Mouse (Mus musculus) adrenal gland, adult (tissue): Measurements from ENCODE around the gene Ttbk2.

ENCODE experiments used
- DNase-seq, 2 experiments: peaks; one replicate each; pipeline ENCODE4 v3.0.0; 2022 to 2023; ENCODE audit warnings: low spot score in 1 of 2; ENCODE audit not compliant: inconsistent age in 2 of 2

Ttbk2 gene

GRCm38 (mm10) chr2:120748041-120748440 lies 102.4 kb downstream of the Ttbk2 start:
- no peak for DNase-seq

- DNase-seq, result no peak
Observed at GRCm38 (mm10) chr2:120745496-120745895, 104.9 kb downstream of the Ttbk2 start.

GRCm38 (mm10) chr2:120731877-120732530 lies 118.4 kb downstream of the Ttbk2 start:
- no peak for DNase-seq

- DNase-seq, result peak; percentile 95 to 98
Observed at GRCm38 (mm10) chr2:120731167-120731862, 119.1 kb downstream of the Ttbk2 start.

GRCm38 (mm10) chr2:120730639-120731166 lies 119.7 kb downstream of the Ttbk2 start:
- peak; percentile 38 to 76 for DNase-seq

- peak in 1 of 2 experiments; percentile 58 for DNase-seq
Observed at GRCm38 (mm10) chr2:120729775-120730585, 120.4 kb downstream of the Ttbk2 start.

GRCm38 (mm10) chr2:120724176-120724575 lies 126.2 kb downstream of the Ttbk2 start:
- no peak for DNase-seq

GRCm38 (mm10) chr2:120723621-120724020 lies 126.8 kb downstream of the Ttbk2 start:
- no peak for DNase-seq

GRCm38 (mm10) chr2:120722491-120722890 lies 127.9 kb downstream of the Ttbk2 start:
- DNase-seq, result no peak

GRCm38 (mm10) chr2:120721911-120722310 lies 128.5 kb downstream of the Ttbk2 start:
- DNase-seq, result no peak

GRCm38 (mm10) chr2:120720821-120721220 lies 129.6 kb downstream of the Ttbk2 start:
- DNase-seq, result peak in 1 of 2 experiments; percentile 21

- no peak for DNase-seq
Observed at GRCm38 (mm10) chr2:120718496-120718895, 131.9 kb downstream of the Ttbk2 start.

GRCm38 (mm10) chr2:120713441-120713840 lies 137.0 kb downstream of the Ttbk2 start:
- DNase-seq, result no peak

GRCm38 (mm10) chr2:120710948-120711347 lies 139.5 kb downstream of the Ttbk2 start:
- peak; percentile 52 to 82 for DNase-seq

- DNase-seq, result no peak
Observed at GRCm38 (mm10) chr2:120710154-120710553, 140.2 kb downstream of the Ttbk2 start.

GRCm38 (mm10) chr2:120707041-120707440 lies 143.4 kb downstream of the Ttbk2 start:
- DNase-seq, result no peak

GRCm38 (mm10) chr2:120702675-120703074 lies 147.7 kb downstream of the Ttbk2 start:
- DNase-seq, result no peak

GRCm38 (mm10) chr2:120700379-120700885 lies 150.0 kb downstream of the Ttbk2 start:
- DNase-seq, result no peak

- no peak for DNase-seq
Observed at GRCm38 (mm10) chr2:120697767-120698166, 152.6 kb downstream of the Ttbk2 start.
